In the genomic region with DNA sequence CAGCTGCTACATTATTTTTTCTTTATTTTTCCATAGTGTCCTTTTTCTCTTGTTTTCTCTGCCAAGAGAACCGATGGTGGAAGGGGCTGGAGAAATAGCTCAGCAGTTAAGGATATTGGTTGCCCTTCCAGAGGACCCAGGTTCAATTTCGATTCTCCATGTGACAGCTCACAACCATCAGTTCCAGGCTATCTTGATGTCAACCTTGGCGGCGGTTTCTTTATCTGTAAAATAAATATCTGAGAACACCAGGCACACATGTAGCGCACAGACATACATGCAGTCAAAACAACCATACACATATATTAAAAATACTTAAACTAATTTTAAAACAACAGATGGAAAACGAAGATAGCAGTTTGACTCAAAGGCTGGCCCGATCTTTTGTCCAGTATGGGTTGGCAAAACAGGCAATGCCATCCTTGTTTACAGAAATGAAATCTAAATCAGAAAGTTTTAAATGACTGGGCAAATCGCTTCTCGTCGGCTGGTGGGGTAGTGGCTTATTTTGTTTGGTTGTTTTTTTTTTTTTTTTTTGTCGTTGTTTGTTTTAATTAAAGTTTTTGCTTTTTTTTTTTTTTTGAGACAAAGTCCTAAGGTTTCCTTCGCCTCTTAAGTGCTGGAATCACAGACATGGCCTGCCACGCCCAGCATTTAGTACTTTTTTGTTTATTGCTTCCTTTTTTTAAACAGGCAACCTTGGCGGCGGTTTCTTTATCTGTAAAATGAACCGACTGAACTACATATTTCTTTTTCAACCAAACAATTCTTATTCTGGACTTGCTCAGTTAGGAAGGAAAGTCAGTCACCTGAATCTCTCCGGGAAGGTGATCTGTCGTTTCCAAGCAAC, we compare ENCODE assay signal across 8 mouse cellular contexts. TPM values are rescaled to one million over a fixed set of nuclear protein-coding genes. Genes with fewer than 3 reads are reported as not detected.
DNase-seq lines count a peak whose midpoint lies in the region; ATAC-seq lines count a peak whose summit lies in the region.

No protein-coding gene starts in this region.

- peak overlapping the region; percentile 84 for H3K4me2 ChIP-seq in heart, embryonic 16.5 days (ENCODE audit: low read depth, low read length)
- peak overlapping the region; percentile 96 for H3K4me2 ChIP-seq in hindbrain, embryonic 16.5 days (ENCODE audit: low read length)
- H3K4me2 ChIP-seq in midbrain, embryonic 13.5 days (replicated peaks), result peak overlapping the region; percentile 93

- 34% methylated on average over 18 of the region's 18 CpGs for WGBS in heart, embryonic 16.5 days
- 42% methylated on average over 18 of the region's 18 CpGs for WGBS in hindbrain, embryonic 16.5 days
- WGBS in midbrain, embryonic 13.5 days, result 45% methylated on average over 18 of the region's 18 CpGs

- ATAC-seq in heart, embryonic 16.5 days (replicated peaks; ENCODE audit: extremely low read depth, insufficient read depth, low FRiP score), result no peak
- ATAC-seq in hindbrain, embryonic 16.5 days, result no peak
- no peak; the same call in 1 of the 2 replicates for ATAC-seq in midbrain, embryonic 13.5 days

- no peak for DNase-seq in heart, adult 9 months (ENCODE audit: low spot score in 2 of 2)
- DNase-seq in adrenal gland, postnatal 10 days, result no peak
- no peak for DNase-seq in T-cell, adult 2 months (ENCODE audit: low spot score)
- no peak for DNase-seq in right cerebral cortex, postnatal 10 days (ENCODE audit: low spot score in 2 of 2)

- H3K9me3 ChIP-seq in heart, embryonic 16.5 days (replicated peaks; ENCODE audit: control insufficient read depth, low read length), result no peaks in the 10 kb centered on the region
- no peaks in the 10 kb centered on the region for H3K9me3 ChIP-seq in hindbrain, embryonic 16.5 days (ENCODE audit: control insufficient read depth, low read length)
- H3K9me3 ChIP-seq in midbrain, embryonic 13.5 days, result no peaks in the 10 kb centered on the region

- no peaks in the 10 kb centered on the region for H3K27me3 ChIP-seq in heart, embryonic 16.5 days (ENCODE audit: control insufficient read depth, insufficient read depth, low read length)
- H3K27me3 ChIP-seq in hindbrain, embryonic 16.5 days (replicated peaks; ENCODE audit: control insufficient read depth, insufficient read depth, low read length), result no peaks in the 10 kb centered on the region
- no peaks in the 10 kb centered on the region for H3K27me3 ChIP-seq in midbrain, embryonic 13.5 days

- H3K4me1 ChIP-seq in heart, embryonic 16.5 days (ENCODE audit: control insufficient read depth, insufficient read depth, low read length), result peaks cover 8% of the 10 kb centered on the region
- H3K4me1 ChIP-seq in brown adipose tissue, adult 24 weeks (ENCODE audit: control insufficient read depth, insufficient read depth, insufficient read length, low read length), result peaks cover 5% of the 10 kb centered on the region; the same call in 1 of the 2 replicates
- H3K4me1 ChIP-seq in hindbrain, embryonic 16.5 days (ENCODE audit: control insufficient read depth, insufficient read depth, low read depth, low read length), result peaks cover 8% of the 10 kb centered on the region
- peaks cover 15% of the 10 kb centered on the region for H3K4me1 ChIP-seq in midbrain, embryonic 13.5 days (replicated peaks)

- H3K27ac ChIP-seq in heart, embryonic 16.5 days (ENCODE audit: low read length), result 0 out of 2 replicates have a peak overlapping the region, but pooled peaks have one; percentile 14
- 0 out of 2 replicates have a peak overlapping the region, but pooled peaks have one; percentile 20 for H3K27ac ChIP-seq in brown adipose tissue, adult 24 weeks (replicated peaks; ENCODE audit: low read depth, low read length)
- H3K27ac ChIP-seq in hindbrain, embryonic 16.5 days (ENCODE audit: low read depth, low read length), result peak overlapping the region; percentile 56; the same call in 1 of the 2 replicates
- H3K27ac ChIP-seq in midbrain, embryonic 13.5 days, result no peak overlapping the region

- peak overlapping the region; percentile 90 for H3K4me3 ChIP-seq in heart, embryonic 16.5 days (ENCODE audit: low read length)
- peak overlapping the region; percentile 87 for H3K4me3 ChIP-seq in brown adipose tissue, adult 24 weeks (ENCODE audit: insufficient read depth, low read depth, low read length)
- peak overlapping the region; percentile 88 for H3K4me3 ChIP-seq in hindbrain, embryonic 16.5 days (ENCODE audit: low read length)
- peak overlapping the region; percentile 89 for H3K4me3 ChIP-seq in midbrain, embryonic 13.5 days (replicated peaks)

- no peaks in the 10 kb centered on the region; the same call in 1 of the 2 replicates for H3K36me3 ChIP-seq in heart, embryonic 16.5 days (ENCODE audit: control insufficient read depth, insufficient read depth)
- no peaks in the 10 kb centered on the region for H3K36me3 ChIP-seq in hindbrain, embryonic 16.5 days (ENCODE audit: control insufficient read depth, insufficient read depth, low read length)
- no peaks in the 10 kb centered on the region for H3K36me3 ChIP-seq in midbrain, embryonic 13.5 days

- H3K9ac ChIP-seq in heart, embryonic 16.5 days (ENCODE audit: low read length), result peak overlapping the region; percentile 95
- H3K9ac ChIP-seq in hindbrain, embryonic 16.5 days (ENCODE audit: low read depth, low read length), result peak overlapping the region; percentile 89
- H3K9ac ChIP-seq in midbrain, embryonic 13.5 days (replicated peaks), result peak overlapping the region; percentile 88; the same call in 1 of the 2 replicates

RNA-seq across cellular contexts. Expression of a gene that starts 0.6 kb away (rescaled TPM):
- 13.0 and 15.6 TPM in 2 replicates for polyA plus RNA-seq in heart, embryonic 16.5 days (2015; fragmentation: Nextera tagmentation; extraction: Ambion mirVana)
- polyA plus RNA-seq in brown adipose tissue, adult 24 weeks (2012; ENCODE audit: insufficient read depth, insufficient read length, missing spikeins), result 48.4 and 53.8 TPM in 2 replicates
- polyA plus RNA-seq in hindbrain, embryonic 16.5 days (2015; fragmentation: Nextera tagmentation; extraction: Ambion mirVana), result 7.4 and 7.8 TPM in 2 replicates
- 8.3 and 9.6 TPM in 2 replicates for polyA plus RNA-seq in midbrain, embryonic 13.5 days (2015; fragmentation: Nextera tagmentation; extraction: Ambion mirVana)
- 10 to 100 TPM; 40.8 to 52.4 TPM for total RNA-seq in adrenal gland, postnatal 10 days (2021)

RNA-seq across cellular contexts. Expression of a gene that starts 19.1 kb away (rescaled TPM):
- 17.6 and 21.7 TPM in 2 replicates for polyA plus RNA-seq in heart, embryonic 16.5 days (2015; fragmentation: Nextera tagmentation; extraction: Ambion mirVana)
- polyA plus RNA-seq in brown adipose tissue, adult 24 weeks (2012; ENCODE audit: insufficient read depth, insufficient read length, missing spikeins), result 8.8 and 10.1 TPM in 2 replicates
- 6.2 and 11.9 TPM in 2 replicates for polyA plus RNA-seq in hindbrain, embryonic 16.5 days (2015; fragmentation: Nextera tagmentation; extraction: Ambion mirVana)
- polyA plus RNA-seq in midbrain, embryonic 13.5 days (2015; fragmentation: Nextera tagmentation; extraction: Ambion mirVana), result 12.5 and 14.5 TPM in 2 replicates
- total RNA-seq in adrenal gland, postnatal 10 days (2021), result 10 to 100 TPM; 44.3 to 48.8 TPM

RNA-seq across cellular contexts. Expression of a gene that starts 28.6 kb away (rescaled TPM):
- polyA plus RNA-seq in heart, embryonic 16.5 days (2015; fragmentation: Nextera tagmentation; extraction: Ambion mirVana), result 44.6 and 47.2 TPM in 2 replicates
- 8.4 and 10.1 TPM in 2 replicates for polyA plus RNA-seq in brown adipose tissue, adult 24 weeks (2012; ENCODE audit: insufficient read depth, insufficient read length, missing spikeins)
- 152 and 179 TPM in 2 replicates for polyA plus RNA-seq in hindbrain, embryonic 16.5 days (2015; fragmentation: Nextera tagmentation; extraction: Ambion mirVana)
- polyA plus RNA-seq in midbrain, embryonic 13.5 days (2015; fragmentation: Nextera tagmentation; extraction: Ambion mirVana), result 118 and 119 TPM in 2 replicates
- 10 to 100 TPM; 54.3 to 56.1 TPM for total RNA-seq in adrenal gland, postnatal 10 days (2021)

RNA-seq across cellular contexts. Expression of a gene that starts 57.4 kb away (rescaled TPM):
- polyA plus RNA-seq in heart, embryonic 16.5 days (2015; fragmentation: Nextera tagmentation; extraction: Ambion mirVana), result 0.35 and 0.46 TPM in 2 replicates
- not detected in 2 replicates for polyA plus RNA-seq in brown adipose tissue, adult 24 weeks (2012; ENCODE audit: insufficient read depth, insufficient read length, missing spikeins)
- polyA plus RNA-seq in hindbrain, embryonic 16.5 days (2015; fragmentation: Nextera tagmentation; extraction: Ambion mirVana), result 2.7 and 3.1 TPM in 2 replicates
- polyA plus RNA-seq in midbrain, embryonic 13.5 days (2015; fragmentation: Nextera tagmentation; extraction: Ambion mirVana), result 0.75 and 0.90 TPM in 2 replicates
- under 1 TPM; 0.24 to 0.61 TPM for total RNA-seq in adrenal gland, postnatal 10 days (2021)
